ENCODE assay signal across 25 mouse cellular contexts in the genomic region with DNA sequence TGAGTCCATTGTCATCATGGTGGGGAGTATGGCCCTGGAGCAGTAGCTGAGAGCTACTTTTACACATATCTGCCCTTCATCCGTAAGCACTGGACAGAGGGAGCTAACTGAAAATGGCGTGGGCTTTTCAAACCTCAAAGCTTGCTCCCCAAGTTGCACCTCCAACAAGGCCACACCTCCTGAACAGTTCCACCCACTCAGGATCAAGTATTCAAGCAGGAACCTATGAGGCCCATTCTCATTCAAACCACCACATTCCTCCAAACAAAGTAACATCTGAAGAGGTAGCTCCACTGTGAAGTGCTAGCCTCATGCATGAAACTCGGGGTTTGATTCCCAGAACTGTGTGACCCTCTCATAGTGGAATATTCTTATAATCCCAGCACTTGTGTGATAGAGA.
"Had no signal": no experiment of that assay in that cellular context is flagged by ENCODE, and none has a peak within 500 bp of the region (broad histone marks: within the 10 kb centered on the region; RNA-seq: fewer than 3 reads in every experiment).

No protein-coding gene starts in this region.

- DNase-seq: gastrocnemius, postnatal 14 days; gastrocnemius, postnatal 36 days; heart, adult 11 months; heart, adult 2 months; heart, postnatal 14 days; heart, postnatal 36 days; kidney, adult 11 months; kidney, adult 2 months; kidney, adult 9 months; kidney, postnatal 14 days; kidney, postnatal 36 days; layer of hippocampus, postnatal 36 days; left cerebral cortex, postnatal 4 days had no signal

- H3K36me3 ChIP-seq: heart, embryonic 15.5 days; hindbrain, embryonic 15.5 days; intestine, embryonic 15.5 days had no signal

- H3K9me3 ChIP-seq: heart, embryonic 13.5 days; heart, embryonic 15.5 days; hindbrain, embryonic 13.5 days; hindbrain, embryonic 15.5 days; intestine, embryonic 15.5 days; kidney, embryonic 15.5 days; limb, embryonic 13.5 days; limb, embryonic 15.5 days; liver, embryonic 12.5 days had no signal

- H3K4me3 ChIP-seq: heart, adult 2 months; heart, embryonic 13.5 days; heart, embryonic 15.5 days; hindbrain, embryonic 13.5 days; hindbrain, embryonic 15.5 days; intestine, embryonic 15.5 days; kidney, embryonic 15.5 days; limb, embryonic 13.5 days; limb, embryonic 15.5 days; liver, embryonic 12.5 days had no signal

- H3K27ac ChIP-seq: heart, adult 2 months; heart, embryonic 13.5 days; heart, embryonic 15.5 days; hindbrain, embryonic 13.5 days; hindbrain, embryonic 15.5 days; hindbrain, postnatal 0 days; intestine, embryonic 15.5 days; kidney, embryonic 15.5 days; kidney, postnatal 0 days; limb, embryonic 13.5 days; limb, embryonic 15.5 days; liver, embryonic 12.5 days; liver, embryonic 14.5 days had no signal

- H3K9ac ChIP-seq: heart, embryonic 13.5 days; heart, embryonic 15.5 days; hindbrain, embryonic 13.5 days; hindbrain, embryonic 15.5 days; intestine, embryonic 15.5 days; kidney, embryonic 15.5 days; limb, embryonic 13.5 days; limb, embryonic 15.5 days; liver, embryonic 12.5 days; liver, embryonic 14.5 days had no signal
